Mouse (Mus musculus) right cerebral cortex, postnatal 14 days (tissue): ENCODE results near the gene Aldh3a1.

ENCODE experiments used
- DNase-seq: peaks from one replicate; pipeline ENCODE4 v3.0.0; 2022

The Aldh3a1 gene

GRCm38 (mm10) chr11:61197935-61198334 lies 9.4 kb upstream of the Aldh3a1 start:
- no peak for DNase-seq

- DNase-seq: no peak
Measured at GRCm38 (mm10) chr11:61199620-61200362, 7.5 kb upstream of the Aldh3a1 start.

- DNase-seq: no peak
Measured at GRCm38 (mm10) chr11:61202186-61202585, 5.2 kb upstream of the Aldh3a1 start.

GRCm38 (mm10) chr11:61202810-61203209 lies 4.5 kb upstream of the Aldh3a1 start:
- DNase-seq: no peak

- DNase-seq: no peak
Measured at GRCm38 (mm10) chr11:61205167-61205950, 2.0 kb upstream of the Aldh3a1 start.

- no peak for DNase-seq
Measured at GRCm38 (mm10) chr11:61206136-61206535, 1.2 kb upstream of the Aldh3a1 start.

GRCm38 (mm10) chr11:61208316-61208715 lies 979 bp downstream of the Aldh3a1 start:
- no peak for DNase-seq

- DNase-seq: no peak
Measured at GRCm38 (mm10) chr11:61212102-61212501, 4.8 kb downstream of the Aldh3a1 start.

GRCm38 (mm10) chr11:61215936-61216335 lies 8.6 kb downstream of the Aldh3a1 start:
- DNase-seq: no peak

GRCm38 (mm10) chr11:61220156-61220881 lies 13.0 kb downstream of the Aldh3a1 start:
- no peak for DNase-seq

- DNase-seq: no peak
Measured at GRCm38 (mm10) chr11:61222007-61222406, 14.7 kb downstream of the Aldh3a1 start.

GRCm38 (mm10) chr11:61222971-61223745 lies 15.8 kb downstream of the Aldh3a1 start:
- DNase-seq: no peak

- no peak for DNase-seq
Measured at GRCm38 (mm10) chr11:61224234-61224744, 17.0 kb downstream of the Aldh3a1 start.

GRCm38 (mm10) chr11:61224907-61225306 lies 17.6 kb downstream of the Aldh3a1 start:
- no peak for DNase-seq

- DNase-seq: no peak
Measured at GRCm38 (mm10) chr11:61225511-61225910, 18.2 kb downstream of the Aldh3a1 start.

- DNase-seq: peak; percentile 46
Measured at GRCm38 (mm10) chr11:61225941-61226412, 18.6 kb downstream of the Aldh3a1 start.

GRCm38 (mm10) chr11:61227816-61228215 lies 20.5 kb downstream of the Aldh3a1 start:
- no peak for DNase-seq

- no peak for DNase-seq
Measured at GRCm38 (mm10) chr11:61228406-61228805, 21.1 kb downstream of the Aldh3a1 start.

- DNase-seq: peak; percentile 31
Measured at GRCm38 (mm10) chr11:61231329-61231728, 24.0 kb downstream of the Aldh3a1 start.

- no peak for DNase-seq
Measured at GRCm38 (mm10) chr11:61234174-61234573, 26.8 kb downstream of the Aldh3a1 start.

- DNase-seq: no peak
Measured at GRCm38 (mm10) chr11:61236015-61236414, 28.7 kb downstream of the Aldh3a1 start.

GRCm38 (mm10) chr11:61244406-61244805 lies 37.1 kb downstream of the Aldh3a1 start:
- DNase-seq: no peak
